Mouse (Mus musculus) kidney, embryonic 16.5 days (tissue): ENCODE measurements around the gene Slc35f3. TPM values are rescaled to one million over a fixed set of nuclear protein-coding genes. Genes with fewer than 3 reads are reported as not detected.

Experiments
- ATAC-seq: fragments of 200-750 bp; cut with Nextera tagmentation; 2 replicates; pipeline ENCODE4 v1.8.0; 2017; ENCODE audit warnings: moderate TSS enrichment; ENCODE audit not compliant: low FRiP score, low TSS enrichment
- H3K27ac ChIP-seq: fragments of 300-500 bp; sonication (generic); 2 replicates; pipeline ENCODE4 v1.5.1; 2014; ENCODE audit warnings: low read length
- H3K27me3 ChIP-seq: fragments of 300-500 bp; sonication (generic); 2 replicates; pipeline ENCODE4 v1.6.1; 2014; ENCODE audit warnings: low read length, control low read depth, mixed read lengths; ENCODE audit not compliant: insufficient read depth
- H3K36me3 ChIP-seq: fragments of 300-500 bp; sonication (generic); 2 replicates; pipeline ENCODE4 v1.6.1; 2014; ENCODE audit warnings: low read length, control low read depth, mixed read lengths; ENCODE audit not compliant: insufficient read depth
- H3K4me1 ChIP-seq: fragments of 300-500 bp; sonication (generic); 2 replicates; pipeline ENCODE4 v1.6.1; 2014; ENCODE audit warnings: low read length, control low read depth, mixed read lengths; ENCODE audit not compliant: insufficient read depth
- H3K4me2 ChIP-seq: fragments of 300-500 bp; sonication (generic); replicated peaks from 2 replicates; pipeline ENCODE4 v1.6.1; 2014; ENCODE audit warnings: low read depth, low read length
- H3K4me3 ChIP-seq: fragments of 300-500 bp; sonication (generic); 2 replicates; pipeline ENCODE4 v1.5.1; 2014; ENCODE audit warnings: mild to moderate bottlenecking, low read length
- H3K9ac ChIP-seq: fragments of 300-500 bp; sonication (generic); replicated peaks from 2 replicates; pipeline ENCODE4 v1.6.1; 2014; ENCODE audit warnings: low read length
- H3K9me3 ChIP-seq: fragments of 300-500 bp; sonication (generic); 2 replicates; pipeline ENCODE4 v1.6.1; 2016; ENCODE audit warnings: low read length, control low read depth
- WGBS: fragments of 180-500 bp; shearing (Covaris S2); extraction: QIAGEN DNeasy Blood & Tissue Kit; methylation state at CpG from one replicate; pipeline ENCODE4 v1.1.7; 2014; 5-methylcytosine and 5-hydroxymethylcytosine counted together
- polyA plus RNA-seq: library from polyadenylated mRNA; unstranded; fragments of >200 nt; fragmentation: Nextera tagmentation; extraction: Ambion mirVana; gene quantifications from 2 replicates; pipeline ENCODE4 v1.2.1, GENCODE M21; 2015

Gene Slc35f3
- polyA plus RNA-seq, 1 experiment from 2014 or later = 0.82 TPM

GRCm38 (mm10) chr8:126422174-126422919 lies 124.0 kb downstream of the Slc35f3 start, which contains the start of gene Coa6:
Coa6 (plus strand) TSS chr8:126422515.
- Histone ChIP-seq H3K4me1 (peaks cover 8% of the 10 kb centered on the region), H3K4me3 (peak within 1 kb of the TSS; percentile 73), H3K9ac (peak within 1 kb of the TSS; percentile 82), H3K36me3 (peaks cover 15% of the 10 kb centered on the region), H3K27ac (peak within 1 kb of the TSS; percentile 71), H3K4me2 (peak within 1 kb of the TSS; percentile 72), H3K27me3 (no peaks in the 10 kb centered on the region), H3K9me3 (no peaks in the 10 kb centered on the region)
- under 1% methylated on average over 61 of the region's 61 CpGs for WGBS
- peak; percentile 99 for ATAC-seq

GRCm38 (mm10) chr8:126422920-126423300 lies 124.6 kb downstream of the Slc35f3 start:
- H3K9me3 ChIP-seq = no peaks in the 10 kb centered on the region
- H3K9ac ChIP-seq = peak overlapping the region; percentile 82
- H3K27me3 ChIP-seq = no peaks in the 10 kb centered on the region
- H3K4me2 ChIP-seq = peak overlapping the region; percentile 72
- peak overlapping the region; percentile 71 for H3K27ac ChIP-seq
- H3K4me1 ChIP-seq = peaks cover 8% of the 10 kb centered on the region
- 6% methylated on average over 9 of the region's 9 CpGs for WGBS
- peaks cover 18% of the 10 kb centered on the region for H3K36me3 ChIP-seq
- H3K4me3 ChIP-seq = peak overlapping the region; percentile 73
- peak; percentile 70 for ATAC-seq

- Histone ChIP-seq H3K9me3 (no peaks in the 10 kb centered on the region), H3K9ac (no peak overlapping the region), H3K4me2 (no peak overlapping the region), H3K4me3 (no peak overlapping the region), H3K36me3 (peaks cover 31% of the 10 kb centered on the region), H3K27ac (no peak overlapping the region), H3K27me3 (no peaks in the 10 kb centered on the region), H3K4me1 (peaks cover 8% of the 10 kb centered on the region)
- WGBS = 80% methylated on average over 4 of the region's 4 CpGs
- ATAC-seq = no peak
Observed at GRCm38 (mm10) chr8:126424163-126424562, 125.8 kb downstream of the Slc35f3 start.

GRCm38 (mm10) chr8:126424946-126425345 lies 126.6 kb downstream of the Slc35f3 start:
- 86% methylated on average over 1 of the region's 1 CpGs for WGBS
- Histone ChIP-seq H3K4me2 (no peak overlapping the region), H3K36me3 (peaks cover 38% of the 10 kb centered on the region), H3K9ac (no peak overlapping the region), H3K27ac (no peak overlapping the region), H3K4me1 (peaks cover 8% of the 10 kb centered on the region), H3K27me3 (no peaks in the 10 kb centered on the region), H3K9me3 (no peaks in the 10 kb centered on the region), H3K4me3 (no peak overlapping the region)
- ATAC-seq = no peak

GRCm38 (mm10) chr8:126429635-126430034 lies 131.3 kb downstream of the Slc35f3 start:
- Histone ChIP-seq H3K36me3 (peaks cover 62% of the 10 kb centered on the region), H3K9me3 (no peaks in the 10 kb centered on the region), H3K27ac (no peak overlapping the region), H3K9ac (no peak overlapping the region), H3K4me1 (no peaks in the 10 kb centered on the region), H3K27me3 (no peaks in the 10 kb centered on the region), H3K4me3 (no peak overlapping the region), H3K4me2 (no peak overlapping the region)
- WGBS = 95% methylated on average over 5 of the region's 5 CpGs
- ATAC-seq = no peak

- WGBS = 81% methylated on average over 7 of the region's 7 CpGs
- ATAC-seq = no peak
Observed at GRCm38 (mm10) chr8:126433827-126434226, 135.5 kb downstream of the Slc35f3 start.

GRCm38 (mm10) chr8:126438937-126439336 lies 140.6 kb downstream of the Slc35f3 start:
- WGBS = 62% methylated on average over 2 of the region's 2 CpGs
- no peak overlapping the region for H3K4me2 ChIP-seq

More at GRCm38 (mm10) chr8:126433827-126434226, 135.5 kb downstream of the Slc35f3 start:
- no peak overlapping the region for H3K9ac ChIP-seq
- H3K27ac ChIP-seq = no peak overlapping the region
- H3K4me2 ChIP-seq = no peak overlapping the region
- no peaks in the 10 kb centered on the region for H3K9me3 ChIP-seq
- peaks cover 53% of the 10 kb centered on the region for H3K36me3 ChIP-seq
- no peaks in the 10 kb centered on the region for H3K4me1 ChIP-seq
- no peaks in the 10 kb centered on the region for H3K27me3 ChIP-seq
- no peak overlapping the region for H3K4me3 ChIP-seq

More at GRCm38 (mm10) chr8:126438937-126439336, 140.6 kb downstream of the Slc35f3 start:
- Histone ChIP-seq H3K36me3 (peaks cover 33% of the 10 kb centered on the region), H3K9me3 (no peaks in the 10 kb centered on the region), H3K9ac (no peak overlapping the region), H3K4me1 (no peaks in the 10 kb centered on the region), H3K27me3 (no peaks in the 10 kb centered on the region), H3K27ac (no peak overlapping the region), H3K4me3 (no peak overlapping the region)
- no peak for ATAC-seq

Other genes with a start within 250 kb of the Slc35f3 start
- 45.8 and 53.9 TPM in 2 replicates for gene Coa6, start 124.0 kb downstream of the Slc35f3 start, polyA plus RNA-seq
- 3.1 and 3.3 TPM in 2 replicates for gene Tarbp1, start 176.5 kb downstream of the Slc35f3 start, polyA plus RNA-seq